Mouse (Mus musculus) left cerebral cortex, postnatal 4 days (tissue): ENCODE measurements at regions not wholly inside any gene's neighbourhood (a gene's known extent, or its start where the extent isn't known, plus 50 kb on each side); places are given as distances from the start of the nearest gene placed in this dataset.

Experiments used
- DNase-seq: peaks from one replicate; pipeline ENCODE4 v3.0.0-alpha.2; 2022
- intact Hi-C: fragments of 180-260 bp; cut with DNase I; formaldehyde crosslinking; loops from one replicate; pipeline ENCODE4 v1.15.1; 2025

- intact Hi-C loops: no loop called here
- DNase-seq: no peak
These were observed 337.9 kb upstream of the Noct start for GRCm38 (mm10) chr3:50886336-50886735.

DNA sequence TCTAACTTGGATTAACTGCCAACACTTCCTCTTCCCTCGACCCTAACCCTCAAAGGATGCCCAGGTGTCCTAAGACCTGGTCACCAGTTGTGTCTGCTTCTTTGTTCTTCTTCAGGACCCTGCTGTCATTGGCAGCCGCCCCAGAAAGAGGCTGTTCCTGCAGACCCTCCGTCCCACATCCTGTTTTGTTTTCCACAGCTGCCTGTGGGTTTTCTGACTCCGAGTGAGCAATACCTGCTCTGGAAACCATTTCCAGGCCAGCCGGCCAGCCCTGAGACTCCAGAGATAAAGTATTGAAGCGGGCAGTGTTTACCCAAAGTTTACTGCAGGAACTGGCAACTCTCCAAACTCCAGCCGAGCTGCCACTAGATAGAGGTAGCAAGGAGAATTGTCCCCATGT lies 337.2 kb upstream of the Noct start:
- intact Hi-C loops: no loop called here
- no peak for DNase-seq

- DNase-seq: no peak
- intact Hi-C loops: no loop called here
These were observed 335.6 kb upstream of the Noct start for GRCm38 (mm10) chr3:50888571-50889210.

DNA sequence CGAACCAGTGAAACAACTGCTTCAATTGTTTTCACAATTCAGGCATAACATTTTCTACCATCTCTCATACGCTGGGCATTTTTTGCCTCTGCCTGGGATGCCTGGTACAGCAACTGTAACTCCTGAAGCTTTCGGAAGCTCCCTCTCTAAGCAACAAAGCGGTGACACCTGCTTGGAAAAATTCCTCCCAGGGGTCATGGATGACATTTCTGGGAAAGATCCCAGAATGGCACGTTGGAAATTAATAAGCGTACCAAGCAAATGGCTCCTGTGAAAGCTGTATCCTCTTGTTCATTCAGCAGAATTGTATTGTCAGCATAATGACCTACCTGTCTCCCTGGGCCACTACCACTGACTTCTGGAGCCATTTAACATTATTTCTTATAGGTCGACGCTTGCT lies 333.7 kb upstream of the Noct start:
- no peak for DNase-seq
- intact Hi-C loops: no loop called here

GRCm38 (mm10) chr3:50898179-50898578 lies 326.1 kb upstream of the Noct start:
- DNase-seq: no peak
- intact Hi-C loops: no loop called here

- no peak for DNase-seq
- intact Hi-C loops: loop anchor here (5.0 to 10.0 kb wide), 4 partner anchors 193 to 1805 kb away; no protein-coding TSS in a partner anchor
These were observed 324.4 kb upstream of the Noct start for GRCm38 (mm10) chr3:50899830-50900350.

DNA sequence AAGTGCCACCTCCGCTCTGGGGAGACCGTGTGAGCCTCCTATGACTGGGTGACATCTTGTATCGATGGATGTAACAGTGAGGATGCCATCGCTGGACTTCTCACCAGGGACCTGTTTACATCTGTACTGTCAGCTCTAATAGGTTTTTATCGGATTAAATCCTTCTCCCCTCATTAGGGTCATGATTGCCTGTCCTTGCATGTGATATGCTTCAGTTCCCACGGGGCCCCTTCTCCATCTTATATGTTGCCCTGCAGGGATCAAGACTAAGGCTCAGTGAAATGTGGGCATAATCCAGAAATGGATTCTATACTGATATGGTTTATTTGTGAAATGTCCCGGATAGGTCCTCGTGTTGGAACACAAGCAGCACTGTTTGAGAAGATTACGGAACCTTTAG lies 323.7 kb upstream of the Noct start:
- no peak for DNase-seq
- intact Hi-C loops: loop anchor here (5.0 to 10.0 kb wide), 4 partner anchors 193 to 1806 kb away; no protein-coding TSS in a partner anchor

DNA sequence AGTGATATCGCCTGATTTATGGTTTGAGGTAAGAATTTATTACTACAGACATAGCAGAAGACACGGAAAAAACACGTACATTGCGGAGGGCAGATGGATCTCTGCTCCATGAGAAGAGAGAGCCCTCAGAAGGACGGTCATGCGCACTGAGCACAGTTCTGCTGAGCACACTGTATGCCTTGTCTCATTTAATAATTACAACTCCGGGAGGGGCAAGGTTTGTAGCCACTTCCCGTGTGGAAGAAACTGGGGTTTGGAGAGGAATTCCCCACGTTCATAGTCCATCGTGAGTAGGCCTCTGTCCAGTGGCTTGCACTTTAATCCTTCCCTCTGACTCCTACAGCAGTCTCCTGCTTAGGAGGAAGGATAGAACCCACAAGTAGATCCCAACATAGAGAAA lies 322.9 kb upstream of the Noct start:
- intact Hi-C loops: loop anchor here (5.0 to 10.0 kb wide), 4 partner anchors 194 to 1807 kb away; no protein-coding TSS in a partner anchor
- DNase-seq: no peak

GRCm38 (mm10) chr3:50902933-50903332 lies 321.3 kb upstream of the Noct start:
- DNase-seq: no peak
- intact Hi-C loops: loop anchor here (5.0 to 10.0 kb wide), 4 partner anchors 196 to 1808 kb away; no protein-coding TSS in a partner anchor

DNA sequence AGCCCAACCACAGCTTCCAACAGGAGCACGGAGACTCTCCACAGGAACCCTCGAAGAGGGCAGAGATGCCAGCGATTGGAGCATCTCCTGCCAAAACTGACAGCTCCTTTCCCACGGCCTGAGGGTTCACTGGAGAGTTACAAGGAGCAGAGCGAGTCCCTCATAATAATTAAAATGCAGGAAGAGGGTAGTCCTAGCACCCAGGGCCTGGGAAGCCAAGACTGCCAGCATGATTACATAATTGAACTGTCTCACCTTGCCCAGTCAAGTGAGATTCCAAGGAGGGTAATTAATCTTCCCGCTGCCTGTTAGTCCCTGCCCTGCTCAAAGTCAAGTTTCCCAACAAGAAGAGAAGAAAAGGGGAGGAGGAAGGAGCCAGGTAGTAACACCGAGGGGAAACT lies 319.5 kb upstream of the Noct start:
- peak; percentile 74 for DNase-seq
- intact Hi-C loops: loop anchor here (5.0 to 10.0 kb wide), 5 partner anchors 197 to 1810 kb away; no protein-coding TSS in a partner anchor

DNA sequence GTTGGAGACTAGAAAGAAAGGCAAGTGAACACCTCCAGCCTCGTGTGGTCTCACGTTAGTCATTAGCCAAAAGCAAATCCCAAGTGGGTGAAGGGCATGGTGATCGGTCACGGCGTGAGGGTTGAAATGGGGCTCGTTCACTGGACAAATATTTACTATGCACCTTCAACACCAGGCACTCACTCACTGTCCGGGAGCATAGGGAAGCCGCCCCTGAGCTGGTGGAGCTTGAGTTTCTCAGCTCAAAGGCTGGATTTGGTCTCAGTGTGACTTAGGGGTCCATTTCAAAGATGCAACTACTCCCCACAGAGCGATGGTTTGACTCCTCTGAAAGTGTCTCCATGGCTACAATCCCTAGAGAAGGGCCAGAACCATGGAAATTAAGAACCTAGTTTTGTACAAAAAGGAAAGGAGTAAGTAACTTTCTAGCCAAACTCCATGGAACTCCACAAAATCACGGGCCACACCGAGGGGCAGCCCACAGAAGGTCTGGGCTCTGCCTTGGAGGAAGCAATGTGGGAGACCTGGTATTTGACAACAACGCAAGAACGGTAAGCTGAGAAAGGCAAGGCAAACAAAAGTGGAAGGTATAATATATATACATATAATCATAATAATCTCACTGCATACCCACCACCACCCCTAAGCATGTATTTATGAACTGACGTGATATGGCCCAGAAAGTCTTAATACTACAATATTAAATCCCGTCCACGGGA lies 318.8 kb upstream of the Noct start:
- intact Hi-C loops: loop anchor here (5.0 to 10.0 kb wide), 4 partner anchors 269 to 1811 kb away; no protein-coding TSS in a partner anchor

GRCm38 (mm10) chr3:50905993-50906831 lies 318.0 kb upstream of the Noct start:
- intact Hi-C loops: loop anchor here (5.0 to 10.0 kb wide), 4 partner anchors 269 to 1811 kb away; no protein-coding TSS in a partner anchor
- peak; percentile 91 for DNase-seq

More for the DNA sequence above, 318.8 kb upstream of the Noct start:
- DNase-seq: no peak

DNA sequence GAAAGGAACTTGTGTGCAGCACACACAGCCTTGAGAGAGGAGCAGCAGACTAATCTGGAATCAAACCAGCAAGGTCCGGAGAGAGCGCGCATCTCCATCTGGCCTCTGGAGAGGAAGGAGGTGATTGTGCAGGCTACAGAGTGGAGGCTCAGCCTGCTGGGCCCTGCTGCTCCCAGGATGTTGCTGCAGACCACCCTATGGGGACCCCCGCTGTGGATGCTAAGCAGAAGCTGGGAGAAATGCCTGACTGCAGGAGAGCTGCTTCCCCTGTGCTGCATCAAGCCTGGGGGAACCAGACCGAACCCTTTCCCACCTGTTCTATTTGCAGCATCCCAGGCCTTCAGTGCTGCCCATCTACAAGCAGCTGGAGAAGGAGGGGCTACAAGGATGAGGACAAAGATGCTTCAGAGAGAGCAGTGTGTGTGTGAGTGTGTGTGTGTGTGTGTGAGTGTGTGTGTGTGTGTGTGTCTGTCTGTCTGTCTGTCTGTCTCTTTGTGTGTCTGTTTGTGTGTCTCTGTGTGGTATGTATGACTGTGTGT lies 311.2 kb upstream of the Noct start:
- peak; percentile 27 for DNase-seq
- intact Hi-C loops: loop anchor here (10.0 kb wide), 1 partner anchor 202 kb away; no protein-coding TSS in a partner anchor

DNA sequence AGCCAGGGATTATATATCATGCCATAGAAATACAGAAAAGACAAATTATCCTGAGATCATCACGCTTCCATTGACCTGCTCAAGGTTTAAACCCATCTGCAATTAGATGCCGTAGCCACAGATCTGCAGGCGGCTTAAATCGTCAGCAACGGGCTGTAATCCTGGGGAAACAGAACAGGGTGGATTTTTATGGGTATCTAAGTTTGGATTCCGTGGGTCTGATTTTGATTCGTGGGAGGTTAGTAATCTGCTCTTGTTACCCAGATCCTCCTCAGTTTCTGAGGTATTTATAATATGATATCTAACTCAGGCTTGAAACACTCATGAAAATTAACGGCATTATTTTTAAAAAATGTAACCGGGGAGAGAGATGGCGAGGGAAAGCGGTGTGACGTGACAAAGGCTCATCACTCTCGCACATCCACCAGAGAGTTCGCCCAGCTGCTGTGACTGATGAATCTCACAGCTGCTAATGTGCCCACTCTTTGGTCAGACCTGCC lies 309.3 kb upstream of the Noct start:
- intact Hi-C loops: loop anchor here (10.0 kb wide), 1 partner anchor 200 kb away; no protein-coding TSS in a partner anchor
- no peak for DNase-seq

DNA sequence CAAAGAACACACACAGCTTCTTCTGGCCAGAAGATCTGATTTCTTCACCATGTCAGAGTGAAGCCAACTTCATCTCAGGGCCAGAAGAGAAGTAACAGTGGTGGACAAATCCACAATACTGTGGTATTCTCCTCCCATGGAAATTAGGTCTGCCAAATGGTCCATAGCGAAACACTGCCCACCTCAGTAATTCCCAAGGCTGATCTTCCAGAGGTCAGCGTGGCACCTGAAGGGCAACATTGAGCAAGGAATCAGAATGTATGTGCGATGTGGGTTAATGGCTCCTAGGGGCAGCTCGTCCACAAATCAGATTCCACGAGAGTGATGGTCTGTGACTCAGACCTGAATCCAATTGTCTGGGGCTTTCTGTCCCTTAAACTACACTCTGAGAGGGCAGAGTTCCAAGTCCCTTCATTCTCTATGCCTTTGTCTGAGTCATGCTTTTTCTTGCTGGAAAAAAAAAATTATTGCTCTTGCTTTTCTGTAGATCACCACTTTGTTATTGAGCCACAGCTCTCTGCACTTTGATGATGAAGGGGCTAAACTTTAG lies 307.9 kb upstream of the Noct start:
- no peak for DNase-seq

DNA sequence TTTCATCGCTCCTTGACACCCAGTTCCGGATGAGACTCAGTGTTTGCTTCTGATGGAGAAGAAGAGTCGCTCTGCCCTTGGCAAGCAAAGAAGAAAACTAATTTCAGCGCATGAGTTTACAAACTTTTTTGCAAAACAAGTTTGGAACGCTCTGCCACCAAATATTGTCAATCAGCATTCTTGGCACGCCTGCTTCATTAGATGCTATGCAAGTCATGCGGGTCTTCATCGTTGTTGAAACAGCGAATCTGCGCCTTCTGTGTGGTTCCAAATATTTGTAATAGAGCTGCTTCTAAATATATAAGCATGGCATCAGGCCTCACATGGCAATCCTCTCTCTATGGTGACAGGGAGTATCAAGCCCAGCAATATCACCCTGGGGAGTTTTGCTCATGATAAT lies 301.9 kb upstream of the Noct start:
- no peak for DNase-seq
- intact Hi-C loops: no loop called here

More for the DNA sequence above, 307.9 kb upstream of the Noct start:
- intact Hi-C loops: loop anchor here (10.0 kb wide), 1 partner anchor 198 kb away; no protein-coding TSS in a partner anchor

DNA sequence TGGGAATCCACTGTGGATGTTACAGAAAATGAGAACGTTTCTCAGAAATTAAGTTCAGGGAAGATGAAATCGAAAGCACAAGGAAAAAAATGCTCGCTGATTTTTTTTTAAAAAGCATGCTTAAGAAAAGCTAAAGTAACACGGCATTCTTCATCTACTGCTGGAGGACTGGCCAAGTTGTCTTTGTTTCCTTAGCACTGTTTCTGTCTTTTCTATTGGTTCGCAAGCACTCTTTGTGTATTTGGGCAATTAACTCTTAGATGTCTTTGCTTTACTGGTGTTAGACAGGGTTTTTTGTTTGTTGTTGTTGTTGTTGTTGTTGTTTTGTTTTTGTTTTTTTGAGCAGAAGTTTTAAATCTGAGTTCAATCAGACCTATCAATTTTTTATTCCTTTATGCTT lies 301.4 kb upstream of the Noct start:
- no peak for DNase-seq
- intact Hi-C loops: no loop called here

DNA sequence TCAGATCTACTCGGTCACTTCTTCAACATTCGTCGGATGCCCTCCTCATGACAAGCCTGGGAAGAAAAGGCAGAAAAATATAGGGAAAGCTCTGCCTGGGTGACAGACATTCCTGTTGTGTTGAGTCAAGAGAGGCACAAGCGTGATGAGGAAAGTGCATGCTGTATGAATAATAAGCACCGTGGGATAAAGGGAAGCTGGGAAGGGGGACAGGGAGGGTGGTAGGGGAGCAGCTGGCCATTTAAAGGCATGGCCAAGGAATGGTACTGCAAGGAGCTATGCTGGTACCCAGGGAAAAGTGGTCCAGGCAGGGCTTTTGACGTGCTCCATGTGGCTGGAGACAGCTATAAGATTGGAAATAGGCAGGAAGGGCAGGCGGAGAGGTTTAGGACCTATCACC lies 300.9 kb upstream of the Noct start:
- intact Hi-C loops: no loop called here

DNA sequence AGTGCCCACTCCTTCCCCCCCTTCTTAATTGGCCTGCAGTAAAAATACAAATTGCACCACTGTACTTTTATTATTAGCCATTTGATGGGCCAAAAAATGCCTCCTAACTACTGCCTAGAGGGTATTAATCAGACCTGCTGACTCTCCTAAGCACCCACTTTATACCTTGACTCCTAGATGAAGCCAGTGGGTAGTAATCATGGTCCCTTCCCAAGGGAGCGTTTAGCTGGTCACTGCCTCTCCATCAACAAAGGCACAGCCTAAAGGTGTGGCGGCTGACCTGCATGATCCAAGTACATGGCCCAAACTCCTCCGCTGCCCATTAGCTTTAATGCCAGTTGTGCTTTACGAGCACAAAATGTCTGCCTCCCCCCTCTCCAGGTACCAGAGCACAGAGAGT lies 296.9 kb upstream of the Noct start:
- intact Hi-C loops: no loop called here
- no peak for DNase-seq

More for the DNA sequence above, 300.9 kb upstream of the Noct start:
- peak; percentile 13 for DNase-seq

- intact Hi-C loops: no loop called here
These were observed 295.2 kb upstream of the Noct start for GRCm38 (mm10) chr3:50929013-50929412.

More at GRCm38 (mm10) chr3:50929013-50929412, 295.2 kb upstream of the Noct start:
- DNase-seq: no peak
